Mouse (Mus musculus) C2C12 (cell line): ENCODE results near the gene Wnk1. TPM values are rescaled to one million over a fixed set of nuclear protein-coding genes. Genes with fewer than 3 reads are reported as not detected.

Experiments used
- H3K27me3 ChIP-seq: one replicate; pipeline ENCODE4 v1.6.1; 2011; ENCODE audit not compliant: control insufficient read depth, insufficient read depth, insufficient read length
- H3K36me3 ChIP-seq: one replicate; pipeline ENCODE4 v1.6.1; 2011; ENCODE audit not compliant: control insufficient read depth, insufficient read depth
- H3K4me3 ChIP-seq: one replicate; pipeline ENCODE4 v1.5.1; 2011; ENCODE audit warnings: mild to moderate bottlenecking, control low read depth; ENCODE audit not compliant: poor library complexity, insufficient read depth, severe bottlenecking
- H3K79me2 ChIP-seq: one replicate; pipeline ENCODE4 v1.6.1; 2011; ENCODE audit not compliant: control insufficient read depth, insufficient read depth
- H3K79me3 ChIP-seq: one replicate; pipeline ENCODE4 v1.6.1; 2011; ENCODE audit warnings: low read depth, control low read depth
- H3ac ChIP-seq: one replicate; pipeline ENCODE3; 2011; ENCODE audit warnings: low read depth; ENCODE audit not compliant: control insufficient read depth, insufficient read length
- CEBPB ChIP-seq: IDR thresholded peaks from one replicate; pipeline ENCODE4 v1.6.1; 2011; ENCODE audit warnings: low read depth, mild to moderate bottlenecking, control low read depth, moderate library complexity
- CTCF ChIP-seq: IDR thresholded peaks from one replicate; pipeline ENCODE4 v1.5.1; 2011; ENCODE audit not compliant: control insufficient read depth, insufficient read depth, insufficient read length
- FOSL1 ChIP-seq: IDR thresholded peaks from one replicate; pipeline ENCODE4 v1.8.0; 2011; ENCODE audit warnings: mild to moderate bottlenecking, low read length; ENCODE audit not compliant: poor library complexity, insufficient read depth, severe bottlenecking
- MAX ChIP-seq: IDR thresholded peaks from one replicate; pipeline ENCODE4 v1.6.1; 2011; ENCODE audit warnings: mild to moderate bottlenecking, control low read depth
- MYOD1 ChIP-seq: IDR thresholded peaks from one replicate; pipeline ENCODE4 v1.6.1; 2011; ENCODE audit warnings: low read depth; ENCODE audit not compliant: control insufficient read depth, insufficient read length
- MYOG ChIP-seq: IDR thresholded peaks from one replicate; pipeline ENCODE4 v1.6.1; 2011; ENCODE audit not compliant: control insufficient read depth, insufficient read length; ENCODE audit errors: extremely low read depth
- USF1 ChIP-seq: IDR thresholded peaks from one replicate; pipeline ENCODE4 v1.6.1; 2011; ENCODE audit warnings: low read depth, mild to moderate bottlenecking, control low read depth, moderate library complexity
- polyA plus RNA-seq: library from polyadenylated mRNA; unstranded; fragments of >200 nt; fragmentation: generic; extraction: Trizol; gene quantifications from one replicate; pipeline ENCODE4 v1.2.1, GENCODE M21; 2012; ENCODE audit warnings: missing spikeins

The Wnk1 gene
- polyA plus RNA-seq, 1 experiment = 63.8 TPM

- H3K79me2 ChIP-seq = peaks cover 100% of the 10 kb centered on the region
- no peak overlapping the region for H3ac ChIP-seq
- no peak overlapping the region for H3K4me3 ChIP-seq
- peaks cover 26% of the 10 kb centered on the region for H3K36me3 ChIP-seq
- TF ChIP-seq FOSL1 (no peak), MYOD1 (no peak), CEBPB (no peak), MYOG (no peak), MAX (no peak), USF1 (no peak), CTCF (no peak)
- no peaks in the 10 kb centered on the region for H3K27me3 ChIP-seq
- H3K79me3 ChIP-seq = peaks cover 98% of the 10 kb centered on the region
These were observed 18.8 kb downstream of the Wnk1 start for GRCm38 (mm10) chr6:120019697-120020096.

- Histone ChIP-seq H3K27me3 (no peaks in the 10 kb centered on the region), H3K36me3 (peaks cover 21% of the 10 kb centered on the region), H3K4me3 (no peak overlapping the region), H3K79me3 (peaks cover 97% of the 10 kb centered on the region), H3ac (no peak overlapping the region), H3K79me2 (peaks cover 100% of the 10 kb centered on the region)
- TF ChIP-seq MYOG (no peak), FOSL1 (no peak), CTCF (no peak), USF1 (no peak), MAX (no peak), CEBPB (no peak), MYOD1 (no peak)
These were observed 25.3 kb downstream of the Wnk1 start for GRCm38 (mm10) chr6:120013125-120013524.

GRCm38 (mm10) chr6:120011440-120011839 lies 27.0 kb downstream of the Wnk1 start:
- no peaks in the 10 kb centered on the region for H3K27me3 ChIP-seq
- no peak overlapping the region for H3K4me3 ChIP-seq
- H3K79me2 ChIP-seq = peaks cover 100% of the 10 kb centered on the region
- peaks cover 10% of the 10 kb centered on the region for H3K36me3 ChIP-seq
- no peak overlapping the region for H3ac ChIP-seq
- TF ChIP-seq MYOG = no peak
- TF ChIP-seq CTCF = no peak
- no peak for TF ChIP-seq USF1
- TF ChIP-seq MYOD1 = no peak
- TF ChIP-seq MAX = no peak
- H3K79me3 ChIP-seq = peaks cover 98% of the 10 kb centered on the region

- no peak for TF ChIP-seq CEBPB
- no peak for TF ChIP-seq MYOD1
- no peak for TF ChIP-seq CTCF
- TF ChIP-seq MAX = no peak
- no peak for TF ChIP-seq MYOG
- no peak for TF ChIP-seq FOSL1
- TF ChIP-seq USF1 = no peak
- peaks cover 100% of the 10 kb centered on the region for H3K79me2 ChIP-seq
These were observed 27.5 kb downstream of the Wnk1 start for GRCm38 (mm10) chr6:120011001-120011400.

GRCm38 (mm10) chr6:120010535-120010934 lies 27.9 kb downstream of the Wnk1 start:
- H3K79me3 ChIP-seq = peaks cover 96% of the 10 kb centered on the region
- peaks cover 100% of the 10 kb centered on the region for H3K79me2 ChIP-seq
- H3ac ChIP-seq = no peak overlapping the region
- H3K4me3 ChIP-seq = no peak overlapping the region
- H3K27me3 ChIP-seq = no peaks in the 10 kb centered on the region
- peaks cover 9% of the 10 kb centered on the region for H3K36me3 ChIP-seq
- TF ChIP-seq MYOG = no peak

More at GRCm38 (mm10) chr6:120011001-120011400, 27.5 kb downstream of the Wnk1 start:
- no peak overlapping the region for H3K4me3 ChIP-seq
- no peaks in the 10 kb centered on the region for H3K27me3 ChIP-seq
- H3ac ChIP-seq = no peak overlapping the region
- peaks cover 98% of the 10 kb centered on the region for H3K79me3 ChIP-seq
- peaks cover 9% of the 10 kb centered on the region for H3K36me3 ChIP-seq

- no peaks in the 10 kb centered on the region for H3K27me3 ChIP-seq
- H3ac ChIP-seq = no peak overlapping the region
- no peak overlapping the region for H3K4me3 ChIP-seq
- TF ChIP-seq USF1 (no peak), MYOG (no peak), MYOD1 (no peak), FOSL1 (no peak)
- H3K36me3 ChIP-seq = peaks cover 25% of the 10 kb centered on the region
- H3K79me2 ChIP-seq = peaks cover 99% of the 10 kb centered on the region
- H3K79me3 ChIP-seq = peaks cover 80% of the 10 kb centered on the region
These were observed 36.8 kb downstream of the Wnk1 start for GRCm38 (mm10) chr6:120001718-120002117.
